Mouse (Mus musculus) neural tube, embryonic 15.5 days (tissue): ENCODE results near the gene Parva. TPM values are rescaled to one million over a fixed set of nuclear protein-coding genes. Genes with fewer than 3 reads are reported as not detected.

Experiments used
- ATAC-seq: fragments of 200-750 bp; cut with Nextera tagmentation; 2 replicates; pipeline ENCODE4 v1.8.0; 2017; ENCODE audit warnings: mild to moderate bottlenecking, moderate TSS enrichment, moderate library complexity; ENCODE audit not compliant: low FRiP score
- H3K27ac ChIP-seq: fragments of 300-500 bp; sonication (generic); replicated peaks from 2 replicates; pipeline ENCODE4 v1.5.1; 2015; ENCODE audit warnings: mild to moderate bottlenecking, inconsistent platforms
- H3K27me3 ChIP-seq: fragments of 300-500 bp; sonication (generic); replicated peaks from 2 replicates; pipeline ENCODE4 v1.6.1; 2015; ENCODE audit warnings: inconsistent platforms
- H3K36me3 ChIP-seq: fragments of 300-500 bp; sonication (generic); 2 replicates; pipeline ENCODE4 v1.6.1; 2015; ENCODE audit warnings: inconsistent platforms
- H3K4me1 ChIP-seq: fragments of 300-500 bp; sonication (generic); 2 replicates; pipeline ENCODE4 v1.6.1; 2015; ENCODE audit warnings: inconsistent platforms
- H3K4me2 ChIP-seq: fragments of 300-500 bp; sonication (generic); 2 replicates; pipeline ENCODE4 v1.6.1; 2015; ENCODE audit warnings: inconsistent platforms, mild to moderate bottlenecking, moderate library complexity
- H3K4me3 ChIP-seq: fragments of 300-500 bp; sonication (generic); replicated peaks from 2 replicates; pipeline ENCODE4 v1.5.1; 2015; ENCODE audit warnings: mild to moderate bottlenecking, inconsistent platforms
- H3K9ac ChIP-seq: fragments of 300-500 bp; sonication (generic); replicated peaks from 2 replicates; pipeline ENCODE4 v1.6.1; 2015; ENCODE audit warnings: mild to moderate bottlenecking, inconsistent platforms
- H3K9me3 ChIP-seq: fragments of 300-500 bp; sonication (generic); replicated peaks from 2 replicates; pipeline ENCODE4 v1.6.1; 2016; ENCODE audit warnings: inconsistent platforms
- WGBS: fragments of 180-500 bp; shearing (Covaris S2); methylation state at CpG from one replicate; pipeline ENCODE4 v1.1.7; 2015; ENCODE audit warnings: mixed read lengths; 5-methylcytosine and 5-hydroxymethylcytosine counted together
- polyA plus RNA-seq: library from polyadenylated mRNA; unstranded; fragments of >200 nt; fragmentation: Nextera tagmentation; extraction: Ambion mirVana; gene quantifications from 2 replicates; pipeline ENCODE4 v1.2.1, GENCODE M21; 2015

The Parva gene
- polyA plus RNA-seq, 1 experiment from 2014 or later = 23.7 TPM

- H3K36me3 ChIP-seq = no peaks in the 10 kb centered on the region
- ATAC-seq = no peak
- peak overlapping the region; percentile 95 for H3K4me2 ChIP-seq
- H3K9ac ChIP-seq = no peak overlapping the region
- peaks cover 18% of the 10 kb centered on the region; the same call in 1 of the 2 replicates for H3K4me1 ChIP-seq
- H3K4me3 ChIP-seq = no peak overlapping the region
- no peaks in the 10 kb centered on the region for H3K27me3 ChIP-seq
- H3K27ac ChIP-seq = no peak overlapping the region
- H3K9me3 ChIP-seq = 0 out of 2 replicates have a peak, but pooled peaks cover 3% of the 10 kb centered on the region
- 65% methylated on average over 5 of the region's 5 CpGs for WGBS
These were observed 494 bp upstream of the Parva start for GRCm38 (mm10) chr7:112426811-112427210.

- ATAC-seq = peak; percentile 86
These were observed 842 bp downstream of the Parva start for GRCm38 (mm10) chr7:112428158-112428535.

GRCm38 (mm10) chr7:112439846-112440245, 12.5 kb downstream of the Parva start:
- Histone ChIP-seq H3K4me2 (no peak overlapping the region), H3K27me3 (no peaks in the 10 kb centered on the region), H3K4me3 (no peak overlapping the region), H3K27ac (no peak overlapping the region), H3K9ac (no peak overlapping the region), H3K4me1 (peaks cover 11% of the 10 kb centered on the region), H3K9me3 (no peaks in the 10 kb centered on the region), H3K36me3 (0 out of 2 replicates have a peak, but pooled peaks cover 4% of the 10 kb centered on the region)
- WGBS = 85% methylated on average over 3 of the region's 3 CpGs
- ATAC-seq = no peak

More at GRCm38 (mm10) chr7:112428158-112428535, 842 bp downstream of the Parva start:
- peaks cover 18% of the 10 kb centered on the region; the same call in 1 of the 2 replicates for H3K4me1 ChIP-seq
- H3K4me2 ChIP-seq = peak overlapping the region; percentile 95
- H3K27me3 ChIP-seq = no peaks in the 10 kb centered on the region
- H3K27ac ChIP-seq = peak overlapping the region; percentile 82
- H3K4me3 ChIP-seq = peak overlapping the region; percentile 59
- 0 out of 2 replicates have a peak, but pooled peaks cover 3% of the 10 kb centered on the region for H3K9me3 ChIP-seq
- peak overlapping the region; percentile 60 for H3K9ac ChIP-seq
- WGBS = 2% methylated on average over 21 of the region's 22 CpGs
- no peaks in the 10 kb centered on the region for H3K36me3 ChIP-seq

- Histone ChIP-seq H3K9ac (no peak overlapping the region), H3K4me2 (peak overlapping the region; percentile 7; the same call in 1 of the 2 replicates), H3K27me3 (no peaks in the 10 kb centered on the region), H3K36me3 (no peaks in the 10 kb centered on the region), H3K4me3 (no peak overlapping the region), H3K9me3 (no peaks in the 10 kb centered on the region), H3K4me1 (peaks cover 18% of the 10 kb centered on the region), H3K27ac (no peak overlapping the region; the same call in 1 of the 2 replicates)
- WGBS = 12% methylated on average over 12 of the region's 12 CpGs
- ATAC-seq = no peak
These were observed 17.1 kb downstream of the Parva start for GRCm38 (mm10) chr7:112444152-112444984.

- Histone ChIP-seq H3K4me2 (peak overlapping the region; percentile 7; the same call in 1 of the 2 replicates), H3K27ac (no peak overlapping the region)
These were observed 17.7 kb downstream of the Parva start for GRCm38 (mm10) chr7:112444985-112445367.

GRCm38 (mm10) chr7:112446498-112446897, 19.2 kb downstream of the Parva start:
- H3K9me3 ChIP-seq = no peaks in the 10 kb centered on the region
- no peak overlapping the region for H3K9ac ChIP-seq
- no peak overlapping the region for H3K27ac ChIP-seq
- WGBS = 92% methylated on average over 4 of the region's 4 CpGs
- H3K4me1 ChIP-seq = peaks cover 18% of the 10 kb centered on the region
- H3K27me3 ChIP-seq = no peaks in the 10 kb centered on the region
- no peak overlapping the region for H3K4me3 ChIP-seq
- H3K36me3 ChIP-seq = no peaks in the 10 kb centered on the region
- no peak for ATAC-seq
- no peak overlapping the region for H3K4me2 ChIP-seq

More at GRCm38 (mm10) chr7:112444985-112445367, 17.7 kb downstream of the Parva start:
- peaks cover 18% of the 10 kb centered on the region for H3K4me1 ChIP-seq
- no peaks in the 10 kb centered on the region for H3K36me3 ChIP-seq
- no peak for ATAC-seq
- H3K9ac ChIP-seq = no peak overlapping the region
- H3K27me3 ChIP-seq = no peaks in the 10 kb centered on the region
- H3K9me3 ChIP-seq = no peaks in the 10 kb centered on the region
- 10% methylated on average over 9 of the region's 9 CpGs for WGBS
- H3K4me3 ChIP-seq = no peak overlapping the region

- WGBS = 90% methylated on average over 8 of the region's 8 CpGs
- H3K36me3 ChIP-seq = no peaks in the 10 kb centered on the region
- H3K9ac ChIP-seq = no peak overlapping the region
- H3K27ac ChIP-seq = no peak overlapping the region
- no peak for ATAC-seq
- no peak overlapping the region for H3K4me2 ChIP-seq
- H3K4me1 ChIP-seq = peaks cover 10% of the 10 kb centered on the region
- H3K27me3 ChIP-seq = no peaks in the 10 kb centered on the region
- no peak overlapping the region for H3K4me3 ChIP-seq
- H3K9me3 ChIP-seq = no peaks in the 10 kb centered on the region
These were observed 22.8 kb downstream of the Parva start for GRCm38 (mm10) chr7:112449954-112450700.

GRCm38 (mm10) chr7:112452471-112452870, 25.2 kb downstream of the Parva start:
- no peak for ATAC-seq
- H3K4me1 ChIP-seq = peaks cover 5% of the 10 kb centered on the region; the same call in 1 of the 2 replicates
- H3K27me3 ChIP-seq = no peaks in the 10 kb centered on the region
- H3K9ac ChIP-seq = no peak overlapping the region
- no peaks in the 10 kb centered on the region for H3K9me3 ChIP-seq
- H3K4me2 ChIP-seq = no peak overlapping the region
- 46% methylated on average over 5 of the region's 5 CpGs for WGBS
- H3K36me3 ChIP-seq = no peaks in the 10 kb centered on the region
- H3K4me3 ChIP-seq = no peak overlapping the region
- no peak overlapping the region for H3K27ac ChIP-seq

- H3K4me2 ChIP-seq = no peak overlapping the region
- no peak overlapping the region for H3K9ac ChIP-seq
- WGBS = 17% methylated on average over 3 of the region's 3 CpGs
- H3K9me3 ChIP-seq = no peaks in the 10 kb centered on the region
- peak overlapping the region; percentile 37; the same call in 1 of the 2 replicates for H3K27ac ChIP-seq
- H3K36me3 ChIP-seq = no peaks in the 10 kb centered on the region
- H3K4me3 ChIP-seq = no peak overlapping the region
- no peak for ATAC-seq
- no peaks in the 10 kb centered on the region for H3K27me3 ChIP-seq
- H3K4me1 ChIP-seq = peaks cover 9% of the 10 kb centered on the region; the same call in 1 of the 2 replicates
These were observed 26.5 kb downstream of the Parva start for GRCm38 (mm10) chr7:112453805-112454214.

- 71% methylated on average over 6 of the region's 6 CpGs for WGBS
- H3K36me3 ChIP-seq = no peaks in the 10 kb centered on the region
- H3K4me2 ChIP-seq = no peak overlapping the region
These were observed 27.1 kb downstream of the Parva start for GRCm38 (mm10) chr7:112454380-112454779.

GRCm38 (mm10) chr7:112454951-112455350, 27.6 kb downstream of the Parva start:
- no peak overlapping the region for H3K27ac ChIP-seq
- H3K4me1 ChIP-seq = peaks cover 9% of the 10 kb centered on the region; the same call in 1 of the 2 replicates
- 97% methylated on average over 2 of the region's 2 CpGs for WGBS
- H3K27me3 ChIP-seq = no peaks in the 10 kb centered on the region
- H3K4me2 ChIP-seq = no peak overlapping the region
- H3K9me3 ChIP-seq = no peaks in the 10 kb centered on the region
- ATAC-seq = no peak
- H3K4me3 ChIP-seq = no peak overlapping the region
- H3K36me3 ChIP-seq = no peaks in the 10 kb centered on the region
- no peak overlapping the region for H3K9ac ChIP-seq

More at GRCm38 (mm10) chr7:112454380-112454779, 27.1 kb downstream of the Parva start:
- Histone ChIP-seq H3K4me3 (no peak overlapping the region), H3K9me3 (no peaks in the 10 kb centered on the region), H3K9ac (no peak overlapping the region), H3K27ac (no peak overlapping the region), H3K27me3 (no peaks in the 10 kb centered on the region), H3K4me1 (peaks cover 9% of the 10 kb centered on the region; the same call in 1 of the 2 replicates)
- ATAC-seq = no peak
